Mouse (Mus musculus): ENCODE data around the gene Gstz1. TPM values are rescaled to one million over a fixed set of nuclear protein-coding genes. Genes with fewer than 3 reads are reported as not detected.
"Not testable (repeated sequence)": the region's sequence is repeated elsewhere in the genome, so short reads cannot be mapped to it uniquely, and the experiment has no call there.

Gene Gstz1
- polyA plus RNA-seq, 1 experiment from 2014 or later, result 26.7 TPM

DNA sequence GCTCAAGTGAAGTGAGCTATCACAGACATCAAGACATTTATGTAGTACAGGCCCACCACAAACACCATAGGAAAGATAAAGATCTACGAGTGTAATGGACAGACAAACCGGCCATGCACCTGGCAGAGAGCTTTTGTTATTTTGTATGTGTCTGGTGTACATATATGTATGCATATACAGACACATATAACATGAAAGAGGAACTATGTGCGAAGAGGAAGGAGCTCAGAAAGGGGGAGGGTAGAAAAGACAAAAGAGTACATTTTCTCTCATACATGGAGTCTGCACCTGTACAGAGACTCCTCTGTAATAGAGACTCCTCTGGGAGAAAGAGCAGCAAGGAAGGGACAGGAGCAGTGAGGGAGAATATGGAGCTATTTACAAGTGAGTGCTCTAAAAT lies 46.0 kb downstream of the Gstz1 start:
- Histone ChIP-seq H3K9me3 (replicated peaks; ENCODE audit: control insufficient read depth, low read length) (no peaks in the 10 kb centered on the region), H3K9ac (ENCODE audit: low read length) (no peak overlapping the region), H3K27ac (ENCODE audit: low read length) (no peak overlapping the region), H3K27me3 (ENCODE audit: control insufficient read depth, insufficient read depth, low read length) (no peaks in the 10 kb centered on the region), H3K4me1 (ENCODE audit: control insufficient read depth, insufficient read depth, low read length) (no peaks in the 10 kb centered on the region), H3K4me3 (ENCODE audit: low read length) (no peak overlapping the region), H3K36me3 (ENCODE audit: control insufficient read depth, insufficient read depth) (no peaks in the 10 kb centered on the region), H3K4me2 (ENCODE audit: low read depth, low read length) (no peak overlapping the region)
- WGBS, result 77% methylated on average over 3 of the region's 3 CpGs
- ATAC-seq (replicated peaks; ENCODE audit: extremely low read depth, insufficient read depth, low FRiP score), result no peak

DNA sequence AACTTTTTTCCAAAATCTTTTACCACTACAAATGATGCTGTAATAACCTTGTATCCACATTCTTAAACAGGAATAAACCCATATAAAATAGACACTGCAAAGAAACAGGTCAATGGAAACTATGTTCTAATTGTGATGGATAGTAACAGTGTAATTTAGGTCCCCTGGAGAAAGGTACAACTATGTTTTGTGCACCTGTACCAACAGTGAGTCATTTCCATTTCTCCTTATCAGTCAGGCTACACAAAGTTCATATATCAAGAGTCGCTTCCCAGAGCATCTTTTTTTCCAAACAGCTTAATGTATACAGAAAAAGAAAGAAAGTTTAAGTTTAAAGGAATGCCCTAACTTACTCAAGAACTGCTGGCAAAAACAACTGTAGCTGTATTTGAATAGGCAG lies 48.1 kb downstream of the Gstz1 start:
- ATAC-seq (replicated peaks; ENCODE audit: extremely low read depth, insufficient read depth, low FRiP score), result no peak
- no peak overlapping the region for H3K4me3 ChIP-seq (ENCODE audit: low read length)
- no peak overlapping the region for H3K4me2 ChIP-seq (ENCODE audit: low read depth, low read length)
- no peaks in the 10 kb centered on the region for H3K36me3 ChIP-seq (ENCODE audit: control insufficient read depth, insufficient read depth)
- no peak overlapping the region for H3K9ac ChIP-seq (ENCODE audit: low read length)
- H3K27ac ChIP-seq (ENCODE audit: low read length), result no peak overlapping the region
- no peaks in the 10 kb centered on the region for H3K27me3 ChIP-seq (ENCODE audit: control insufficient read depth, insufficient read depth, low read length)
- H3K9me3 ChIP-seq (replicated peaks; ENCODE audit: control insufficient read depth, low read length), result no peaks in the 10 kb centered on the region
- H3K4me1 ChIP-seq (ENCODE audit: control insufficient read depth, insufficient read depth, low read length), result peaks cover 4% of the 10 kb centered on the region; the same call in 1 of the 2 replicates
- 44% methylated on average over 1 of the region's 1 CpGs for WGBS

DNA sequence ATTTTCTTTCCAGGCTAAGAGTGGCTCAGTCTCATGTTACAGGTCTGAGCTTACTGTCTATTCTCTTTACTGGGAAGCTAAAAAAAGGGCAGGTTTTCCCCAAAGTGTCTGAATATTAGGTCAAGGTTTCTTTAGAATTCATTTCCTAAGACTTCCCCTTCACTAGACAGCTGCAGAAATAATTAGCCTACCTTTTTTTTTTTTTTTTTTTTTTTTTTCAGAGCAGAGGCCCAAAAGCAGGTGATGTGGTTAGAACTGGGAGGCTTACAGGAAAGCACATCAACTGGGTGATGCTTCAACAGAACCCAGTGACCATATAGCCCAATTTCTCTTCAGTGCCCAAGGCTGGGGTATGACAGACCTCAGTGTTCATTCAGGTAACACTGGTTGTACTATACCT lies 49.3 kb downstream of the Gstz1 start:
- Histone ChIP-seq H3K9me3 (replicated peaks; ENCODE audit: control insufficient read depth, low read length) (no peaks in the 10 kb centered on the region), H3K4me1 (ENCODE audit: control insufficient read depth, insufficient read depth, low read length) (peaks cover 4% of the 10 kb centered on the region; the same call in 1 of the 2 replicates), H3K4me2 (ENCODE audit: low read depth, low read length) (no peak overlapping the region), H3K36me3 (ENCODE audit: control insufficient read depth, insufficient read depth) (no peaks in the 10 kb centered on the region), H3K27ac (ENCODE audit: low read length) (no peak overlapping the region), H3K4me3 (ENCODE audit: low read length) (no peak overlapping the region), H3K27me3 (ENCODE audit: control insufficient read depth, insufficient read depth, low read length) (no peaks in the 10 kb centered on the region), H3K9ac (ENCODE audit: low read length) (no peak overlapping the region)
- ATAC-seq (replicated peaks; ENCODE audit: extremely low read depth, insufficient read depth, low FRiP score), result no peak

DNA sequence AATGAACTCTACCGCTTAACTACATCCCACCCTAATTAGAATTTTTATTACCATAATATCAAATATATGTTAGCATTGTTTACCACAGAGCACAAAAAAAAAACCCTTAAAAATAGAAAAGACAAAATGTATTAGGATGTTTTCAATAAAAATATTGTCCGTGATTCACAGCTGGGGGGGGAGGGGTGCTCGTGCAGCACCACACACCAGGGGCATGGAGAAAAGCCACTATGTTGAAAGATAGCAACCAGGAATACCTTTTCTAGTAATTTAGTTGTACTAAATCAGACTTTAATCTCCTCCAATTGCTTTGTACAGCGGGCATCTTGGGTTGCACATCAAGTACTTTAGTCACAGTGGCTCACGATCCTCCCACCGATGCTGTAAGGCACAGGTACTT lies 51.8 kb downstream of the Gstz1 start:
- no peak overlapping the region; the same call in 1 of the 2 replicates for H3K9ac ChIP-seq (ENCODE audit: low read length)
- no peaks in the 10 kb centered on the region for H3K36me3 ChIP-seq (ENCODE audit: control insufficient read depth, insufficient read depth)
- ATAC-seq (replicated peaks; ENCODE audit: extremely low read depth, insufficient read depth, low FRiP score), result no peak
- peak overlapping the region; percentile 81 for H3K4me3 ChIP-seq (ENCODE audit: low read length)
- H3K4me1 ChIP-seq (ENCODE audit: control insufficient read depth, insufficient read depth, low read length), result peaks cover 4% of the 10 kb centered on the region; the same call in 1 of the 2 replicates
- no peak overlapping the region for H3K27ac ChIP-seq (ENCODE audit: low read length)
- H3K4me2 ChIP-seq (ENCODE audit: low read depth, low read length), result peak overlapping the region; percentile 95
- H3K9me3 ChIP-seq (replicated peaks; ENCODE audit: control insufficient read depth, low read length), result no peaks in the 10 kb centered on the region
- H3K27me3 ChIP-seq (ENCODE audit: control insufficient read depth, insufficient read depth, low read length), result no peaks in the 10 kb centered on the region
- 56% methylated on average over 6 of the region's 6 CpGs for WGBS

DNA sequence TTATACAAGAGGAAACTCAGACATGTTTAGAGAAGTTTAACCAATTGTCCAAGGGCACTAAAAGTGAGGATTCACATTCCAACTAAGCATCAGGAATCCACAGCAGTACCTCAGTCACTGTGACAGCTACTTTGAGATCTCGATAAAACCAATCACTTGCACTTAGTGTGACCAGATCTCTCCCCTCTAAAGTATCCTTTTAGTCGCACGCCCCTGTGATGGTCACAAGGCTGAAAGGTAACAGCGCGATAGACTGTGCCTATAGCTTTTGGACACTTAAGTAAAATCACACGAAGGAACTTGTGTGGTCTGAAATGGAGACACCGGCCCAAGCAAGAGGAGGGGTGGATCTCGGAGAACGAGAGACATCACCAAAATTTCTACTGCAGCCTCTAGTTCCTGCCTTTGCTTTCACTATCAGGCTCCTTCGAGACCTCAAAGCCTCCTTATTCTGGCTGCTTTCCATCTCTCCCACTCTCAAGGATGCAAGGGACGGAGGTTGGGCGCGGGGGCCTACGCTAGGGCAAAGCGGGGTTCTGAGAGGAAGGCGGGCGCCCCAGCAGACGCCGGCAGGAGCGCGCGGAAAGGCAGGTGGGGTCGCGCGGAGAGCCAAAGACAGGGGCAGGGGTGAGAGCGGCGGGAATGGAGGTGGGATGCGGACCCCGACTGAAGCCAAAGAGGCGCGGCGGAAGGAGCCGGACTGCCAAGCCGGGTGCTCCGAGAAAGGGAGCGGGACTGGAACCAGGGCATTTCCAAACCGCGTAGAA lies 52.4 kb downstream of the Gstz1 start, which contains the start of gene Samd15:
Gene Samd15, plus strand, starts transcription at position 518 of the 767 bp plus-strand sequence.
- Histone ChIP-seq H3K9me3 (replicated peaks; ENCODE audit: control insufficient read depth, low read length) (no peaks in the 10 kb centered on the region), H3K36me3 (ENCODE audit: control insufficient read depth, insufficient read depth) (no peaks in the 10 kb centered on the region), H3K9ac (ENCODE audit: low read length) (peak within 1 kb of the TSS; percentile 88), H3K4me1 (ENCODE audit: control insufficient read depth, insufficient read depth, low read length) (peaks cover 4% of the 10 kb centered on the region; the same call in 1 of the 2 replicates), H3K27ac (ENCODE audit: low read length) (peak within 1 kb of the TSS; percentile 51), H3K27me3 (ENCODE audit: control insufficient read depth, insufficient read depth, low read length) (no peaks in the 10 kb centered on the region), H3K4me3 (ENCODE audit: low read length) (peak within 1 kb of the TSS; percentile 81), H3K4me2 (ENCODE audit: low read depth, low read length) (peak within 1 kb of the TSS; percentile 95)
- ATAC-seq (replicated peaks; ENCODE audit: extremely low read depth, insufficient read depth, low FRiP score), result peak; percentile 72
- 1% methylated on average over 38 of the region's 38 CpGs for whole genome bisulfite sequencing

DNA sequence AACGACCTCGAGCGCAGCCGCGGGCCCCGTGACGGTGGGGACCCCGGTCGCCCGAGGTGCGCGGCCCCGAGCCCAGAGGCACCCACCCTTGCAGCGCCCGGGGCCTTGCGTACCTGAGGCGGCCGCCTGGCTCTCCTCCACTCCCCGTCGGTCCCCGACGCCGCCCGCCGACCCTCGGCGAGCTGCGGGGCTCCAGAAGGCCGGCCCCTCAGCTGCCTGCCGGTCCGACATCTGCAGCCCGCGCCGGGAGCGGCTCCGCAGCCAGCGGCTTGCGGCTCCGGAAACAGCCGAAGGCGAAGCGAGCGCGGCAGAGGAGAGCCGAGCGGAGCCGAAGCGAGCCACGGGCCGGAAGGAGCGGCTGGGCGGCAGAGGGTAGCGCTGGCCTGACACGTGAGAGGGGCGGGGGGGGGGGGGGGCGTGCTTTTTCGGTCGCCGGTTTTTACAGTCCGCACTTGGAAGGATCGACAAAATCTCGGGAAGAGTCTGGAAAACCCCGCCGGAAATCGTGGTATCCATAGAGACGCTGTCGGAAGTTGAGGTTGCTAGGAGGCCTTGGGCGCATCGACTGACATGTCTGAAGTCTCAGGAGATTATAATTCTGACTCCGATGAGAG lies 53.1 kb downstream of the Gstz1 start, which contains the start of gene Tmed8:
Gene Tmed8, minus strand, starts transcription at position 482 of the 614 bp plus-strand sequence.
- WGBS, result under 1% methylated on average over 64 of the region's 70 CpGs
- peak within 1 kb of the TSS; percentile 51 for H3K27ac ChIP-seq (ENCODE audit: low read length)
- no peaks in the 10 kb centered on the region for H3K9me3 ChIP-seq (replicated peaks; ENCODE audit: control insufficient read depth, low read length)
- peak within 1 kb of the TSS; percentile 95 for H3K4me2 ChIP-seq (ENCODE audit: low read depth, low read length)
- peak; percentile 94 for ATAC-seq (replicated peaks; ENCODE audit: extremely low read depth, insufficient read depth, low FRiP score)
- no peaks in the 10 kb centered on the region for H3K36me3 ChIP-seq (ENCODE audit: control insufficient read depth, insufficient read depth)
- no peaks in the 10 kb centered on the region for H3K27me3 ChIP-seq (ENCODE audit: control insufficient read depth, insufficient read depth, low read length)
- peaks cover 4% of the 10 kb centered on the region; the same call in 1 of the 2 replicates for H3K4me1 ChIP-seq (ENCODE audit: control insufficient read depth, insufficient read depth, low read length)
- peak within 1 kb of the TSS; percentile 88 for H3K9ac ChIP-seq (ENCODE audit: low read length)
- H3K4me3 ChIP-seq (ENCODE audit: low read length), result peak within 1 kb of the TSS; percentile 81

DNA sequence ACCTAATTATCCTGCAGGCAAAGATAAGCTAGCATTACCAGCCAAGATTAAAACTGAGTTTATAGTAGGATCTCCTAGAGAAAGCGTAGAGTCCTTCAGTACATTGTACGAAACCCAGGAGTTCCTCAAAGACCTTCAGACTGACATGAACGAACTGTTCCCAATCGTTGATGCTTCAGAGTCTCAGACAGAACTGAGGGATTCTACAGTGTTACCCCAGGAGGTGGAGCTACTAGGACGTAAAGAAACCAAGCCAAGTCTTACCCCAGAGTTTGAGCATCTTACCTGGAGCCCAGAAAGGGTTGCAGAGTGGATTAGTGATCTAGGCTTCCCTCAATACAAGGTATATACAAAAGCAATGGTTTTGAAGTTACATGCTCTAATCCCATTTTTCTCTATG lies 54.7 kb downstream of the Gstz1 start:
- H3K4me1 ChIP-seq (ENCODE audit: control insufficient read depth, insufficient read depth, low read length), result peaks cover 4% of the 10 kb centered on the region; the same call in 1 of the 2 replicates
- H3K27ac ChIP-seq (ENCODE audit: low read length), result no peak overlapping the region
- no peaks in the 10 kb centered on the region for H3K36me3 ChIP-seq (ENCODE audit: control insufficient read depth, insufficient read depth)
- no peak for ATAC-seq (replicated peaks; ENCODE audit: extremely low read depth, insufficient read depth, low FRiP score)
- H3K27me3 ChIP-seq (ENCODE audit: control insufficient read depth, insufficient read depth, low read length), result no peaks in the 10 kb centered on the region
- 63% methylated on average over 5 of the region's 5 CpGs for WGBS
- H3K4me3 ChIP-seq (ENCODE audit: low read length), result no peak overlapping the region
- no peak overlapping the region for H3K9ac ChIP-seq (ENCODE audit: low read length)
- no peaks in the 10 kb centered on the region for H3K9me3 ChIP-seq (replicated peaks; ENCODE audit: control insufficient read depth, low read length)
- H3K4me2 ChIP-seq (ENCODE audit: low read depth, low read length), result no peak overlapping the region

DNA sequence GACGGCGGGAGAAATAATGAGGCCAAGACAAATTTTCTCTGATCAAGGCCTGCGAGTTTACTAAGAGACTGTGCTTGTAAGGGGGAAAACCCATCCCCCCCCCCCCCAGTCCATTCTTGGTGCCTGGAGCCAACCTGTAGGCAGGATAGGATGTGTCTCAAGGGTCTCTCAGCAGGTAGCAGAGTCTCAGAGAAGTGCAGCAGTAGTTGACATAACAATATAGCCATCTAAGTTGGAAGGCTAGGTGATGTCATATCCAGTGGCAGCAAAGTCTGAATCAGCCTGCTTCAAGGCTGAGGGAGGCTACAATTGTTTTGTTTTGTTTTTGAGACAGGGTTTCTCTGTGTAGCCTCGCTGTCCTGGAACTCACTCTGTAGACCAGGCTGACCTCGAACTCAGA lies 58.8 kb downstream of the Gstz1 start:
- not testable (repeated sequence) for H3K27me3 ChIP-seq (ENCODE audit: control insufficient read depth, insufficient read depth, low read length); H3K4me2 ChIP-seq (ENCODE audit: low read depth, low read length); ATAC-seq (replicated peaks; ENCODE audit: extremely low read depth, insufficient read depth, low FRiP score); H3K27ac ChIP-seq (ENCODE audit: low read length); H3K4me3 ChIP-seq (ENCODE audit: low read length); H3K4me1 ChIP-seq (ENCODE audit: control insufficient read depth, insufficient read depth, low read length); H3K9ac ChIP-seq (ENCODE audit: low read length); H3K9me3 ChIP-seq (replicated peaks; ENCODE audit: control insufficient read depth, low read length); H3K36me3 ChIP-seq (ENCODE audit: control insufficient read depth, insufficient read depth)
- WGBS, result 82% methylated on average over 5 of the region's 5 CpGs
